Mouse (Mus musculus): Measurements from ENCODE around the gene Pcyox1. TPM values are rescaled to one million over a fixed set of nuclear protein-coding genes. Genes with fewer than 3 reads are reported as not detected.

Gene Pcyox1
- polyA plus RNA-seq (2014; fragmentation: Illumina TruSeq; extraction: RNeasy Lipid Tissue Mini Kit (QIAGEN cat#74804); ENCODE audit: low read depth, low replicate concordance) = 103 TPM

GRCm38 (mm10) chr6:86396581-86397256, at the start of gene Pcyox1:
Gene Pcyox1 (minus strand): TSS chr6:86397154.

GRCm38 (mm10) chr6:86438272-86439118, 41.5 kb upstream of the Pcyox1 start, which contains the start of gene C87436:
Gene C87436 (plus strand): TSS chr6:86438374.

DNA sequence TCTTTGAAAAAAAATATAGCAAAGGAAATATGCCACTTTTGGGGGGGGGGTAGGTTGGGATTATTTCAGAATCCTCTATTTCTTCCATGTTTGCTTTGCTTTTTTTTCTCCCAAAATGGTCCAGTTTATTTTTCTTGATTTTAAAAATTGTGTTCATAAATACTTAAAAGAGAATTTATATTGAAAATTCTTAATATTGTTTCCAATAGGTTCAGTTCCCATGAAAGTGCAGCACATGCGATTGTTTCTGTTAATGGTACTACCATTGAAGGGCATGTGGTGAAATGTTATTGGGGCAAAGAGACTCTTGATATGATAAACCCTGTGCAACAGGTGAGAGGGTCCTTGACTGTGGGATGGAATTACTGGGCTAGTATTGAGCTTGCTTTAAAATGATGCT, 29.4 kb upstream of the Pcyox1 start, which contains the start of gene Gm44790:
TSS of gene Gm44790 (plus strand) at position 301 of the 400 bp plus-strand sequence.

DNA sequence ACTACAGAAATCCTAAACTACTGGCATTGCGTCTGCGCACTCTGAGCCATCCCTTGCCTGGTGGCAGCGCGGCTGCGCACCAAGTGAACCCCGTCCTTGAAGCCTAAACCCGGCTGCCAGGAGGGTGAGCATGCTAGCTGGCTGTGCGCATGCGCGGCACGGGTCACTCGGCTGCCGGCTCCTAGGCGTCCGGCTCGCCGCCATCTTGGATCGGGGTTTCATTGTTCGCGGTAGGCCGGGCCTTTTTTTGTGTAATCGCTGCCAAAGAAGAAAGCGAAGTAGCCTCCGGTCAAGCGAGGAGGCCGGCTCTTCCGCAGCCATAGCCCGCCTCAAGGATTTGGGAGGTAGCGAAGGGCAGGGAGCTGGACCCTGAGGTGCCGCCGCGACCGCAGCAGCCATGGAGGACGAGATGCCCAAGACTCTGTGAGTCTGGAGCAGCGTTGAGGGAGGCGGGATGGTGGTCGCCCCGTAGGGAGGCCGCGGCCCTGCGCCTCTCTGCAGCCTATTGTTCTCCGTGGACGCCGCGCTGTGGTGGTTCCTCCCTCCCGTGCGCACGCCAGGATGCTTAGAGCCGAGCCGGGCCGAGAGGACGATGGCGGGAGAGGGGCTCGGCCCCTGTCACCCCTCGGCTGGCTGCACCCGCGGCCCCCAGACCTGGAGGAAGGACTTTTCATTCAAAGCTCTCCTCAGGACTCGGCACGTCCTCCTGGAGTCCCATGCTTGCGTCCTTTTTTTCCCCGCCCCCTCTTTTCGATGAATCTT, 7.3 kb upstream of the Pcyox1 start, which contains the start of gene Tia1:
TSS of gene Tia1 (plus strand) at position 120 of the 762 bp plus-strand sequence.

DNA sequence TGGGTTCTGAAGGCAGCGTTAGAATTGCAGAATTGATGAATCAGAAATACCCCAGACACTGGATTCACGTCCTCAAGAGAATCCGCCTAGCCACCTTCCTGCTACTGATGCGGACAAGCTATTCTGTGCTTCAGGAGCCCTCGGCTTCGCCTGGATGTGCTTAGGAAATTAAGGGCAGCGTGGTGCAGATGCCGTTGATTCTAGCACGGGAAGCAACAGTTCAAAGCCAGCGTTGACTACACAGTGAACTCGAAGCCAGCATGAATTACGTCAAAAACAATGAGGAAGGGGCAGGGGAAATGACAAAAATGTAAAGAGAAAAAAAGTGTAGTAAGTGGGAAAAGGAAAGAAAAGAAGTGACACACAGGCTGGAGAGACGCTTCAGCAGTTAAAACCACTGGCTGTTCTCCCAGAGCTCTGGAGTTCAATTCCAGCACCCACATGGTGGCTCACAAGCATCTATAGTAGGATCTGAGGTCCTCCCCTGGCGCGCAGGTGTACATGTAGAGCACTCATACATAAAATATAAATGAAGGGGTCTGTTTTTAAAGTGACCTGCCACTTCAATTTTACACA, 26.1 kb downstream of the Pcyox1 start, which contains the start of gene Snrpg:
TSS of gene Snrpg (plus strand) at position 541 of the 576 bp plus-strand sequence.

GRCm38 (mm10) chr6:86365371-86366124, 31.4 kb downstream of the Pcyox1 start, which contains the start of gene Fam136a:
Gene Fam136a (plus strand): TSS chr6:86365646.

Other genes starting within 250 kb of the Pcyox1 start
- gene Tgfa, start 201.9 kb downstream of the Pcyox1 start, polyA plus RNA-seq (2014; fragmentation: Illumina TruSeq; extraction: RNeasy Lipid Tissue Mini Kit (QIAGEN cat#74804); ENCODE audit: low read depth, low replicate concordance) = 7.5 TPM
- gene Fam136a, start 31.5 kb downstream of the Pcyox1 start, polyA plus RNA-seq (2014; fragmentation: Illumina TruSeq; extraction: RNeasy Lipid Tissue Mini Kit (QIAGEN cat#74804); ENCODE audit: low read depth, low replicate concordance) = 122 TPM
- gene Snrpg, start 25.9 kb downstream of the Pcyox1 start, polyA plus RNA-seq (2014; fragmentation: Illumina TruSeq; extraction: RNeasy Lipid Tissue Mini Kit (QIAGEN cat#74804); ENCODE audit: low read depth, low replicate concordance) = 15.7 TPM
- gene Tia1, start 7.1 kb upstream of the Pcyox1 start, polyA plus RNA-seq (2014; fragmentation: Illumina TruSeq; extraction: RNeasy Lipid Tissue Mini Kit (QIAGEN cat#74804); ENCODE audit: low read depth, low replicate concordance) = 13.7 TPM
- not detected for gene Gm44790, start 29.5 kb upstream of the Pcyox1 start, polyA plus RNA-seq (2014; fragmentation: Illumina TruSeq; extraction: RNeasy Lipid Tissue Mini Kit (QIAGEN cat#74804); ENCODE audit: low read depth, low replicate concordance)
- 9.0 TPM for gene C87436, start 41.2 kb upstream of the Pcyox1 start, polyA plus RNA-seq (2014; fragmentation: Illumina TruSeq; extraction: RNeasy Lipid Tissue Mini Kit (QIAGEN cat#74804); ENCODE audit: low read depth, low replicate concordance)
- gene Pcbp1, start 129.2 kb upstream of the Pcyox1 start, polyA plus RNA-seq (2014; fragmentation: Illumina TruSeq; extraction: RNeasy Lipid Tissue Mini Kit (QIAGEN cat#74804); ENCODE audit: low read depth, low replicate concordance) = 68.5 TPM
- gene Asprv1, start 231.0 kb upstream of the Pcyox1 start, polyA plus RNA-seq (2014; fragmentation: Illumina TruSeq; extraction: RNeasy Lipid Tissue Mini Kit (QIAGEN cat#74804); ENCODE audit: low read depth, low replicate concordance) = not detected

All from liver, adult 10 weeks (tissue).